Mouse (Mus musculus) bone marrow, adult 2 months (tissue): ENCODE data around the gene Mertk. TPM values are rescaled to one million over a fixed set of nuclear protein-coding genes. Genes with fewer than 3 reads are reported as not detected.
"Not testable (repeated sequence)": the region's sequence is repeated elsewhere in the genome, so short reads cannot be mapped to it uniquely, and the experiment has no call there.

Experiments
- H3K27ac ChIP-seq: fragments of 200-500 bp; 2 replicates; pipeline ENCODE4 v1.5.1; 2012; ENCODE audit warnings: low read depth, mild to moderate bottlenecking, control low read depth, inconsistent platforms, low read length; ENCODE audit not compliant: control insufficient read depth, poor library complexity, insufficient read depth
- H3K4me1 ChIP-seq: fragments of 200-500 bp; 2 replicates; pipeline ENCODE4 v1.6.1; 2011; ENCODE audit warnings: low read length; ENCODE audit not compliant: control insufficient read depth, insufficient read depth
- H3K4me3 ChIP-seq: fragments of 200-500 bp; replicated peaks from 2 replicates; pipeline ENCODE3; 2011; ENCODE audit warnings: mild to moderate bottlenecking, low read depth, low read length, control low read depth; ENCODE audit not compliant: control insufficient read depth
- CTCF ChIP-seq: fragments of 200-500 bp; IDR thresholded peaks from 2 replicates; pipeline ENCODE4 v1.5.1; 2011; ENCODE audit warnings: low read length, control low read depth; ENCODE audit not compliant: control insufficient read depth, insufficient read depth
- POLR2A ChIP-seq: fragments of 200-500 bp; IDR thresholded peaks from 2 replicates; pipeline ENCODE4 v1.6.1; 2011; ENCODE audit warnings: low read depth, mild to moderate bottlenecking, control low read depth, low read length, borderline replicate concordance; ENCODE audit not compliant: control insufficient read depth
- WGBS: fragments of 180-500 bp; shearing (Covaris S2); methylation state at CpG from one replicate; pipeline ENCODE4 v1.1.7; 2018; 5-methylcytosine and 5-hydroxymethylcytosine counted together
- polyA plus RNA-seq: library from polyadenylated mRNA; stranded (reverse); fragments of >200 nt; gene quantifications from 2 replicates; pipeline ENCODE4 v1.2.4, GENCODE M21; 2011; ENCODE audit warnings: low replicate concordance; ENCODE audit not compliant: missing spikeins, insufficient read depth, insufficient read length

Mertk gene
- polyA plus RNA-seq: 2.8 and 4.9 TPM in 2 replicates

DNA sequence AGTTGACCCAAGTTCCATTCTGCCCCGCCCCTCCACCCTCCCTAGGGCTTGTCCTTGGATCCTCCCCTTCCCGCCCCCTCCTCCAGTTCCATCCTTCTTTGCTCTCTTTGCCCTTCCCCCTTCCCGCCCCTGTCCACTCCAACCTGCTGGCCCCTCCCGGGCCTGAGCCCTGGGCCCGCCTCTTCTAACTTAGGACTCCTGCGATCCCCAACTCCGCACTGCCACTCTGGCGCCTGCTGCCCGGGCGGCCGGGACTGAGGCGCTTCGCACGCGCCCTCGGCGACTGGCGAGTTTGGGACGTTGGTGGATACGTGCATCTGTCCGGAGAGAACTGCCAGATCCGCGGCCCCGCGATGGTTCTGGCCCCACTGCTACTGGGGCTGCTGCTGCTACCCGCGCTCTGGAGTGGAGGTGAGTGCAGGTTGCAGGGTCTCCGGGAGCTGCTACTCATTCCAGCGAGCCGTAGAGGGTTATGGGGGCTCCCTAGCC lies at the start of gene Mertk:
Mertk (plus strand) TSS at position 264 of the 489 bp plus-strand sequence.
- Histone ChIP-seq H3K27ac (peak within 1 kb of the TSS; percentile 4; the same call in 1 of the 2 replicates), H3K4me3 (peak within 1 kb of the TSS; percentile 3), H3K4me1 (no peaks in the 10 kb centered on the region)
- WGBS: 2% methylated on average over 30 of the region's 30 CpGs
- TF ChIP-seq CTCF (no peak), POLR2A (no peak; the same call in 1 of the 2 replicates)

DNA sequence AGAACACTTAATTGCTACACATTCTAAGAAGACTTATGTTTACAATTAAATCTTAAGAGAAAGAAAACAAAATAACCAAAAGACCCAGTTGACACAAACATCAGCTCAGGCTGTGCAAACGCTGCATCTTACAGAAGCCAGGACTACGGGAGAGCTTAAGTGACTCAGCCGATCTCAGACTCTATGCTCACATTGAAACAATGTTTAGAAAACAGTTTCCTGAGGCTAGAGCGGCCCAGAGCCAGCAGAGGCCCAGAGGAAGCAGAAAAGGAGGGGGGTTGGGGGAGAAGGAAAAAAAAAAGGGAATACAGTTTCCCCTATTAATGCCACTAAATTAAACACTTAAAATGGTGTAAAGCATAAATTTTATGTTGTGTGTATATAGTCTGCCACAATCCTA lies 18.1 kb upstream of the Mertk start:
- 36% methylated on average over 4 of the region's 4 CpGs for WGBS

DNA sequence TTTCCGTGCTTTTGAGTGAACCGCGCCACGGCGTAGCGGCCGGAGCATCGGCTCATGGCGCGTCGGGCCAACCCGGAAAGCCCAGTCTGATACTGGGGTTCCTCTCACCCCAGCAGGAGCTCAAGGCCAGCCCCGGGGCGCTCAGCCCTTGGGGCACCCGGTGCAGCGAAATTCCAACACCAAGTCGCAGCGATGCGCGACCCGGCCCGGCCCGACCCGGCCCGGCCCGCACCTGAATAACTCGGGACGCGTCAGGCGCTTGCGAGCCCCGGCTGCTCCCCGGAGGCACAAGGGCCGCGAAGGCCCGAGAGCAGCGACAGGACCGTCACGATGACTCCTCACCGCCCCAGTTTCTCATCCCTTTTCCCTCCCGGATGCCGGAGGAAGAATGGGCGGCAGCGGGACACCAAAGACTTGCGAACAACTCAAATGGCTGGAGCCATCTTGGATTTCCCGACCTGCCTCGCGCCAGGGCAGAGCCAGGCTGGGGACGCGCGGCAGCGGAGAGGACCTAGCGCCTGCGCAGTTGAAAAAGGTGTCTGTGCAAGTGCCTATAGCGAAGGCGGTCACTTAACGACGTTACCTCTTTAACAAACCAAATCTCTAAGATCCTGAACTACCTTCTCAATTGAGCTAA lies 11.7 kb upstream of the Mertk start, which contains the start of gene Anapc1:
Anapc1 (minus strand) TSS at position 471 of the 637 bp plus-strand sequence.
- WGBS: under 1% methylated on average over 58 of the region's 58 CpGs

More for the DNA sequence above, 18.1 kb upstream of the Mertk start:
- Histone ChIP-seq H3K4me3 (no peak overlapping the region), H3K27ac (no peak overlapping the region), H3K4me1 (no peaks in the 10 kb centered on the region)
- no peak for TF ChIP-seq CTCF
- TF ChIP-seq POLR2A: no peak

DNA sequence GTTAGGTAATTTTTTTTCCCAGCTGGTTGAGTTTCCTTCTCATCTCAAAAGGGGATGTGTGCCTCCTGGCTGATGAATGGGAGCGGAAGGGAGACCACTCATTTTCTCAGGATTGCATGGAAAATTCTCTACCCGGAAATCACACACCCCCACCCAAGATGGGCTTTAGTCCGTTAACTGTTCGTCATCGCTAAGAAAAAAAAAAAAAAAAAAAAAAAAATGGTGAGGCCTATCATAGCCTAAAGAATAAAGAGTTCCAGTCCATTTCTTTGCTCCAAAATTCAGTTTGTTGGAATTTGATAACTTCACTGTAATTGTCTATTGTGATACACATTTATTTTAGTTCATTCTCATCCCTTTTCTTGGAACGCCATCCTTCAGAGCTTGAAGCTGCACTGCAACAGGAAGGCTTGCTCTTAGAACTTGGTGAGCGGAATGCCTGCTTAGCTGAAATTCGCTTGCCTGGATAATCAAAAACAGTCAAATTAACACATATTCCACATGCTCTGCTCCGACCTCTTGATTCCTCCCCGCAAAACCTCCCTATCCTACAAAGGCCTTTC lies 11.1 kb upstream of the Mertk start:
- Histone ChIP-seq H3K4me1 (peaks cover 1% of the 10 kb centered on the region; the same call in 1 of the 2 replicates), H3K4me3 (peak overlapping the region; percentile 91), H3K27ac (no peak overlapping the region)
- 54% methylated on average over 10 of the region's 10 CpGs for WGBS
- TF ChIP-seq POLR2A: no peak

More for the DNA sequence above, 11.7 kb upstream of the Mertk start, which contains the start of gene Anapc1:
- peaks cover 1% of the 10 kb centered on the region; the same call in 1 of the 2 replicates for H3K4me1 ChIP-seq
- H3K27ac ChIP-seq: peak within 1 kb of the TSS; percentile 56
- TF ChIP-seq CTCF (no peak), POLR2A (peak; percentile 92)
- peak within 1 kb of the TSS; percentile 91 for H3K4me3 ChIP-seq

DNA sequence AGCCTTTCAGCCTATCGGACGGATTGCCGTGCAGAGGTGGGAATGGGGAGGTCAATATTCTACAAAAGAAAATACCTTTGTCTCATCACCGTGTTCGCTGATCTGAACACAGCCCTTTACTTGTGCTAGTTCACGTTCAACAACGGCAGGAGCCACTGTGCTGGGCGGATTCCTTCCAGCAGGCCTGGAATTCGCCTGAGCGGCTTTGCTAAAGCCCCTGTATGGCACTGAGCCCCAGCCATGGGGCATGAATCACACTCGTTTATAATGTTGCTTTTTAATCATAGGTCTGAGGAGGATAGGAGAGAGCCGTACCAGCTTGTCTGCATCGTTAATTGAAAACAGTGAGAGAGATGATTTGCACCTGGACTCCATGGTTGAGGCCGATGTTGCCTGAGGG lies 6.4 kb upstream of the Mertk start:
- Histone ChIP-seq H3K4me3 (no peak overlapping the region), H3K27ac (no peak overlapping the region), H3K4me1 (peaks cover 1% of the 10 kb centered on the region; the same call in 1 of the 2 replicates)
- 88% methylated on average over 14 of the region's 14 CpGs for WGBS
- TF ChIP-seq POLR2A (no peak), CTCF (no peak)

DNA sequence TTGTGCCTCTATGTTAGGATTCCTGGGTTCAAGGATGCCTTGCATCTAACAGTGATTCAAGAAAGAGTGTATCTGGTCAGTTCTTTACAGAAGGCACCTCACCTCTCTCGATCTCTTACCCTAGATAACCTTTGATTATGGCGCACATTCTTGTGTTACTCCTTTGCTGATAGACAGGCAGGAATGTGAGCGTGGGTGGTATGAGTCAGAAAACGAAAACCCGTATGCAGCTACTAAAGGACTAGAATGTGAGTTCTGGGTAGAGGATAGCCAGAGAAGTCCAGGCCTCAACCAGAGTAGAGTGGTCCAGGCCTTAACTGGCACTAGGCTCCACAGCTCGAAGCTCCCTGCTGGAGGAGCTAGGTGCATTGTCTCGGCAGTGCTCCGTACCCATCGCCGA lies 6.0 kb upstream of the Mertk start:
- TF ChIP-seq CTCF (no peak), POLR2A (no peak)
- WGBS: 83% methylated on average over 10 of the region's 10 CpGs
- no peak overlapping the region for H3K4me3 ChIP-seq
- H3K4me1 ChIP-seq: peaks cover 1% of the 10 kb centered on the region; the same call in 1 of the 2 replicates
- H3K27ac ChIP-seq: no peak overlapping the region

DNA sequence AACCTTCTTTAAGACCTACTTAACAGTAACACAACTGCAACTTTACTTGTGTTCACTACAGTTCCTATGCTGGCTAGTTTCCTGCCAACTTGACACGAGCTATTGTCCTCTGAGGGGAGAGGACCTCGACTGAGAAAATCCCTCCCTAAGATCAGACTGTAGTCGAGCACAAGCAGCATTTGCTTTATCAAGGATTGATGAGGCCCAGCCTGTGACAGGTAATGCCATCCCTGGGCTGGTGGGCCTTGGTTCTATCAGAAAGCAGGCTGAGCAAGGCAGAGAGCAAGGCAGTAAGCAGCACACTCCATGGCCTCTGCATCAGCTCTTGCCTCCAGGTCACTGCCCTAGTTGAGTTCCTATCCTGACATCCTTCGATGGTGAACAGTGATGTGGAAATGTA lies 5.5 kb upstream of the Mertk start:
- Histone ChIP-seq H3K4me3 (no peak overlapping the region), H3K27ac (no peak overlapping the region), H3K4me1 (peaks cover 1% of the 10 kb centered on the region; the same call in 1 of the 2 replicates)
- no peak for TF ChIP-seq CTCF
- no peak for TF ChIP-seq POLR2A
- 58% methylated on average over 4 of the region's 4 CpGs for WGBS

DNA sequence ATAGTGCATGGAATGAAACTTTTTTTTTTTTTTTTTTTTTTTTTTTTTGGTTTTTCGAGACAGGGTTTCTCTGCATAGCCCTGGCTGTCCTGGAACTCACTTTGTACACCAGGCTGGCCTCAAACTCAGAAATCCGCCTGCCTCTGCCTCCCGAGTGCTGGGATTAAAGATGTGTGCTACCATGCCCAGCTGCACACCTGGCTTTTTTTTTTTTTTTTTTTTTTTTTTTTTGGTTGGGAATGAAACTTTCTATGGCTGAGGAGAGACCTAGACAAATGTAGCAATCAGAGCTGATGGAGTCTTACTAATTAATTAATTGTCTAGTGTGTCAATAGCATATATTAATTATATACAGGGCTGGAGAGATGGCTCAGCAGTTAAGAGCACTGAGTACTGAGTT lies 4.9 kb upstream of the Mertk start:
- not testable (repeated sequence) for H3K4me1 ChIP-seq, H3K27ac ChIP-seq, H3K4me3 ChIP-seq
- 68% methylated on average over 3 of the region's 3 CpGs for WGBS
